Mouse (Mus musculus): Measurements from ENCODE around the gene Spp1. TPM values are rescaled to one million over a fixed set of nuclear protein-coding genes. Genes with fewer than 3 reads are reported as not detected.
"Not testable (repeated sequence)": the region's sequence is repeated elsewhere in the genome, so short reads cannot be mapped to it uniquely, and the experiment has no call there.

The Spp1 gene
- polyA plus RNA-seq, 1 experiment = 5.1 TPM

DNA sequence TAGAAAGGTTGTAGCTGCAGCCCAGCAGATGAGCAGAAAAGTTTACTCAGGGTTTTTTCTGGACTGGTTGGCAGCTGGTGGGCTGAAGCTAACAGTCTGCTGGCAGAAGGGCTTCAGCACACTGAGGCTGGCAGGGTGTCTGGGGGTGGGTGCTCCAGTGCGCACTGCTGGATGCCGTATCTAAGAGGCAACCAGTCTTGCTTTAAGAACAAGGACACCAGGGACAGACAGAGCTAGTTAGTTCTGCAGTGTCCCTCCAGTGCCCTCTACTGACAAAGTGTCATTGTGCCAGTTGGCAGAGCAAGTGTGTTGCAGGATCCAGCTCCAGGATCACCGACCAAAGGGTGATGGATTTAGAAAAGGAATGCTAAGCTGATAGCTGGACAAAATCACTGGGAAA lies 11.2 kb downstream of the Spp1 start:
- TF ChIP-seq POLR2A (IDR thresholded peaks at IDR 0.05; ENCODE audit: control insufficient read depth, extremely low read depth, insufficient read depth, low read length, poor library complexity) (no peak), CTCF (IDR thresholded peaks at IDR 0.05; ENCODE audit: borderline replicate concordance, control insufficient read depth, extremely low read depth, insufficient read depth, low read length, poor library complexity) (no peak)
- H3K27me3 ChIP-seq (ENCODE audit: control insufficient read depth, insufficient read depth, low read length) = no peaks in the 10 kb centered on the region
- H3K36me3 ChIP-seq (ENCODE audit: control insufficient read depth, insufficient read depth, low read length) = no peaks in the 10 kb centered on the region
- no peak for DNase-seq
- no peaks in the 10 kb centered on the region for H3K4me1 ChIP-seq (replicated peaks; ENCODE audit: control insufficient read depth, insufficient read depth, low read length)
- WGBS = 5% methylated on average over 3 of the region's 3 CpGs
- H3K4me3 ChIP-seq (ENCODE audit: control insufficient read depth, insufficient read depth, low read length) = no peak overlapping the region
- no peak overlapping the region for H3K27ac ChIP-seq (ENCODE audit: control insufficient read depth, insufficient read depth, low read length)

DNA sequence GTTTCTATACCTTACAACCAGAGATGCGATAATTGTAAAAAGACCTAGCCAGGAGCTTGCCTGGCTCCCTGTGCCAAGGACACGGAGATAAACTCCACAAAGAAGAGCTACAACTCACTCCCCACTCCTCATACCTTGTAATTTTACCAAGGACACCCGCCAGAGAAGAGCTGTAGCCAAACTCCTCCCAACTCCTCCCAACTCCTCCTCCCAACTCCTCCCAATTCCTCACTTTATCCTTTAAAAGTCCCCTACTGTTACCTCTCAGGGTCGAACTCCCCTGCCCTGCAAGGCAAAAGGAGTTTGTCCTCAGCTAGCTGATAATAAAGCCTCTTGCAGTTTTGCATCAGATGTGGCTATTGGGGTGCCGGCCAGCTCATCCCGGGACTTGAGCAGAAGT lies 13.4 kb downstream of the Spp1 start:
- H3K27ac ChIP-seq (ENCODE audit: control insufficient read depth, insufficient read depth, low read length) = not testable (repeated sequence)

DNA sequence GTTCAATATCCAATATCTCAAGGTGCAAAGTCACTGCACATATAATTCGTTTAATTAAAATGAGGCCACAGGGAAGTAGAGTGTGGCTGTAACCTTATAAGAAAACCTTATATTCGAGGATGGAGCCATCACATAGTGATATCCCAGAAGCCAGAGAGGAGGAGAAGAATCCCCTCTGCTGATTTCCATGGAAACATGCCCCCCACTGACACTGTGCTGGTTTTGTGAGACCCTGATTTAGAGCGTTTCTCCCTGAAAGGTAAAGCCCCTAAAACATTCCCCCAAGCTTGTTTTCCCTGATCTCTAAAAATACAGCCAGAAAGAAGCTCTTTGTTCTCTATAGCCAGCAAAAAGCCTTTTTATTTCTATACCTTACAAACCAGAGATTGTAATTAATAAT lies 14.6 kb downstream of the Spp1 start:
- Histone ChIP-seq H3K36me3 (ENCODE audit: control insufficient read depth, insufficient read depth, low read length) (no peaks in the 10 kb centered on the region), H3K4me1 (replicated peaks; ENCODE audit: control insufficient read depth, insufficient read depth, low read length) (no peaks in the 10 kb centered on the region), H3K27ac (ENCODE audit: control insufficient read depth, insufficient read depth, low read length) (no peak overlapping the region), H3K4me3 (ENCODE audit: control insufficient read depth, insufficient read depth, low read length) (no peak overlapping the region), H3K27me3 (ENCODE audit: control insufficient read depth, insufficient read depth, low read length) (no peaks in the 10 kb centered on the region)
- TF ChIP-seq CTCF (IDR thresholded peaks at IDR 0.05; ENCODE audit: borderline replicate concordance, control insufficient read depth, extremely low read depth, insufficient read depth, low read length, poor library complexity) = no peak
- TF ChIP-seq POLR2A (IDR thresholded peaks at IDR 0.05; ENCODE audit: control insufficient read depth, extremely low read depth, insufficient read depth, low read length, poor library complexity) = no peak
- DNase-seq = no peak
- 66% methylated on average over 3 of the region's 3 CpGs for WGBS

More for the DNA sequence above, 13.4 kb downstream of the Spp1 start:
- not testable (repeated sequence) for H3K4me1 ChIP-seq (replicated peaks; ENCODE audit: control insufficient read depth, insufficient read depth, low read length); H3K27me3 ChIP-seq (ENCODE audit: control insufficient read depth, insufficient read depth, low read length); H3K4me3 ChIP-seq (ENCODE audit: control insufficient read depth, insufficient read depth, low read length); DNase-seq; H3K36me3 ChIP-seq (ENCODE audit: control insufficient read depth, insufficient read depth, low read length)
- WGBS = 54% methylated on average over 6 of the region's 6 CpGs

DNA sequence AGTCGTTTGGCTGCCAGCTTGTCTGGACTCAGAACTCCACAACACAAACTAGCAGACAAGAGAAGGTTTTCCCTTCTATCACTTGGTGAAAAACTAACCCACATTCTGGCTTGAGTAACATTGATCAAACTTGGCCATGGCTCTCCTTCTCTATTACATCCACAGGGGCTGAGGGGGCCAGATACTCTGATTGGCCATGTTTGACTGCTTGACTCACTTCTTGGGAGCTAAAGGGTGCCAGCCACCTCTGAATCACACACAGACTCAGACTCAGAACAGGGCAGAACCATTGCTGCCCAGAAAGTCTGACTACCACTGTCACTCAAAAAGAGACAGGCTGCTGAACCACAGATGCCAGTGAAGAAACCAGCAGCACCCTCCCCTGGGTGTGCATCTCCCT lies 18.2 kb downstream of the Spp1 start:
- Histone ChIP-seq H3K4me1 (replicated peaks; ENCODE audit: control insufficient read depth, insufficient read depth, low read length) (no peaks in the 10 kb centered on the region), H3K4me3 (ENCODE audit: control insufficient read depth, insufficient read depth, low read length) (no peak overlapping the region), H3K36me3 (ENCODE audit: control insufficient read depth, insufficient read depth, low read length) (no peaks in the 10 kb centered on the region), H3K27ac (ENCODE audit: control insufficient read depth, insufficient read depth, low read length) (no peak overlapping the region), H3K27me3 (ENCODE audit: control insufficient read depth, insufficient read depth, low read length) (no peaks in the 10 kb centered on the region)
- no peak for DNase-seq
- TF ChIP-seq CTCF (IDR thresholded peaks at IDR 0.05; ENCODE audit: borderline replicate concordance, control insufficient read depth, extremely low read depth, insufficient read depth, low read length, poor library complexity) (no peak), POLR2A (IDR thresholded peaks at IDR 0.05; ENCODE audit: control insufficient read depth, extremely low read depth, insufficient read depth, low read length, poor library complexity) (no peak)
- 26% methylated on average over 1 of the region's 1 CpGs for whole genome bisulfite sequencing

DNA sequence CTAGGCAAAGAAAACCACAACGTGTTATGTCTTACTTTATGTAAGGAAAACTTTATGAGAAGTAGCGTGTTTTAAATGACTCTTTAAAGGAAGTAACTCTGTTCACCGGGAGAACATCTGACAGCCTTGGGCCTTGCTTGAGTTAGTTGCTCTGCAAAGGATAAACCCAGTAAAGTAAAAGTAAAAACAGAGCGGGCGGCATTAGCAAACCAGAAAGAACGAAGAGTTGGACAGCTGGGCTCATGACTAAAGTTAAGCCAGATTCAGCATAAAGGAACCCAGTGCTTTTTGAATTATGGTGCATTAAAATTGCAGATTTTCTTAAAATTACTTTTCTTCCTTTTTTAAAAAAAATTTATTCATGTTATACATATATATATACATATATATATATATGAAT lies 19.6 kb downstream of the Spp1 start:
- Histone ChIP-seq H3K27me3 (ENCODE audit: control insufficient read depth, insufficient read depth, low read length) (peaks cover 6% of the 10 kb centered on the region; the same call in 1 of the 2 replicates), H3K36me3 (ENCODE audit: control insufficient read depth, insufficient read depth, low read length) (no peaks in the 10 kb centered on the region), H3K4me3 (ENCODE audit: control insufficient read depth, insufficient read depth, low read length) (no peak overlapping the region), H3K4me1 (replicated peaks; ENCODE audit: control insufficient read depth, insufficient read depth, low read length) (no peaks in the 10 kb centered on the region), H3K27ac (ENCODE audit: control insufficient read depth, insufficient read depth, low read length) (no peak overlapping the region)
- TF ChIP-seq CTCF (IDR thresholded peaks at IDR 0.05; ENCODE audit: borderline replicate concordance, control insufficient read depth, extremely low read depth, insufficient read depth, low read length, poor library complexity) (no peak), POLR2A (IDR thresholded peaks at IDR 0.05; ENCODE audit: control insufficient read depth, extremely low read depth, insufficient read depth, low read length, poor library complexity) (no peak)
- DNase-seq = no peak
- WGBS = 59% methylated on average over 6 of the region's 6 CpGs

DNA sequence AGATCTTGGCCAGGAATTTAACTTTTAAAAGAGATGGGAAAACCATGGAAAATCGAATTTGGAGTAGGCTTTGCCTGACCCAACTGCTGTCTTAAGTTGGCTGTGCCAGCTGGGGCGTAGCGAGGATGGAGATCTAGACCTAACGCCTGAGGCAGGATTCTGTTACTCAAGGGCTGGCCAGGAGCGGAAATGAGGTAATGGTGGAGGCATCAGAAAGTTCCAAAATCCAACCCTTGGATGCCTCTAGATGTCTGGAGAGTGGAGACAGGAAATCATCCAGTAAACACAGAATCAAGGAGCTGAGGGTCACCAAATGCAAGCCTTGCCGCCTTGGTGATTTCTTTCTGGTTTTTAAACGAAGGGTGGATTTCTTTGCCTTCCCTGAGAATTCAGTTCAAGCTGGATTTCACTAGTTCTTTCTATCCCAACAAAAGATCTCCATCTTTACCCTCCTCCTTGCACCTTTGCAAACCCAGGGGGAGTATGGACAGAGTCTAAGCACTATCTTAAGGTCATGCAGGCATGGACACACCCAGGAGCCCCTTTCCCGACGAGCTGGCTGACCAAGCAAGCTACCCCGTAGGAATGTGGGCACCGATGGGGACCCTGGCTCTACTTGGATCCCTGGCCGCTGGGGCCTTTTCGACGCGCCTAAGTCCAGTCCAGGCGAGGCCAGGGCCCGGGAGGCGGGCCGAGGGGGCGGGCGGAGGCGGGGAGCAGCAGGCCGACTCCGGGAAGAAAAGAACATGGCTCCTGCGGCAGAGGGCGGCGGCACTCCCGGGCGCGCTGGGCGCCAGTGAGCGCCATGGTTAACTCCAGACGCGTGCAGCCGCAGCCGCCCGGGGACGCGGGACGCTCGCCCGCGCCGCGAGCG lies 24.2 kb downstream of the Spp1 start, which contains the start of gene Pkd2:
Pkd2 (plus strand) TSS at position 619 of the 874 bp plus-strand sequence.
- Histone ChIP-seq H3K36me3 (ENCODE audit: control insufficient read depth, insufficient read depth, low read length) (no peaks in the 10 kb centered on the region), H3K27me3 (ENCODE audit: control insufficient read depth, insufficient read depth, low read length) (peaks cover 11% of the 10 kb centered on the region; the same call in 1 of the 2 replicates), H3K4me1 (replicated peaks; ENCODE audit: control insufficient read depth, insufficient read depth, low read length) (no peaks in the 10 kb centered on the region), H3K27ac (ENCODE audit: control insufficient read depth, insufficient read depth, low read length) (peak within 1 kb of the TSS; percentile 29; the same call in 1 of the 2 replicates), H3K4me3 (ENCODE audit: control insufficient read depth, insufficient read depth, low read length) (peak within 1 kb of the TSS; percentile 30)
- 15% methylated on average over 46 of the region's 46 CpGs for WGBS
- TF ChIP-seq POLR2A (IDR thresholded peaks at IDR 0.05; ENCODE audit: control insufficient read depth, extremely low read depth, insufficient read depth, low read length, poor library complexity) = no peak
- TF ChIP-seq CTCF (IDR thresholded peaks at IDR 0.05; ENCODE audit: borderline replicate concordance, control insufficient read depth, extremely low read depth, insufficient read depth, low read length, poor library complexity) = no peak
- no peak for DNase-seq

Measured in thymus, adult 2 months (tissue).